Mouse (Mus musculus): ENCODE measurements around the gene Ccni. TPM values are rescaled to one million over a fixed set of nuclear protein-coding genes. Genes with fewer than 3 reads are reported as not detected.

The Ccni gene
- total and polyA plus RNA-seq, 2 experiments from 2014 or later: 116 to 269 TPM

DNA sequence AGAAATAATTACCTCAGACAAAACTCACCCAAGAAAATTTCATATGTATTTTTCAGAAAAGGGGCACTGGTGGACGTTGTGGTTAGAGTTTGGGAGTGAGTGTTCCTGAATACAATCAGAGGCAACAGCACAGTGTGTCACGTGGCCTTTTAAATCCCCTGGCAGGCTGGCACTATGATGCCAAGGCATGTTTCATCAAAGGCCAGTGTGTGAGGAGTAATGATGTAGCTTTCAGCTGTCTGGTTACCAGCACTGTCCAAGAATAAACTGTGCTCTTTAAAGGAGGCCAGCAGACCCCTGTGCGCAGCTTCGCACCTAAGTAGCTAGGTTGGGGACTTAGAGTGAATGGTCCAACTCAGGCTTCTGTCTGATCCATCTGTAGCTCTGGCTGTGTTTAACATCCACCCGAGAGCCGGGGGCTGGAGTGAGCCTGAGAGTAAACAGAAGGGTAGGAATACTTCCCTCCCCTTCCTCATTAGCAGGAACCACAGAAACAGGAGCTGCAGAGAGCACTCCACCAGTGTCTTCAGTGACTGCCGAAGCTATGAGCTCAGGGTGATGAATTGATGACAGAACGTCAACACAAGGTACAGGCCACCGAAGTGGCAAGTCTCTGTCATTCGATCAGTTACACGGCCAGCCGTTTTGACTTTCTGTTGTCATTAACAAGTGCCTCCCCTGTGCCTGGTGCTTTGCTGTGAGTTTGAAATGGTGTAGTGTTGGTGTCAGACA is 62.8 kb downstream of the Ccni start:
- DNase-seq (ENCODE audit: low spot score) (peak; percentile 26), ATAC-seq (no peak; the same call in 1 of the 2 replicates)
- no peaks in the 10 kb centered on the region for H3K27me3 ChIP-seq (ENCODE audit: insufficient read depth, low read length)
- no peaks in the 10 kb centered on the region for H3K9me3 ChIP-seq (ENCODE audit: low read length)
- H3K36me3 ChIP-seq (ENCODE audit: insufficient read depth, low read length): peaks cover 16% of the 10 kb centered on the region; the same call in 1 of the 2 replicates
- no peak overlapping the region for H3K9ac ChIP-seq (replicated peaks; ENCODE audit: low read length)
- 67% methylated on average over 12 of the region's 12 CpGs for WGBS
- H3K27ac ChIP-seq: no peak overlapping the region
- no peak overlapping the region for H3K4me3 ChIP-seq (ENCODE audit: low read length)
- no peaks in the 10 kb centered on the region for H3K4me1 ChIP-seq (ENCODE audit: insufficient read depth, low read length)
- no peak for TF ChIP-seq CTCF (IDR thresholded peaks at IDR 0.05; ENCODE audit: low read depth)
- H3K4me2 ChIP-seq (ENCODE audit: low read depth, low read length): no peak overlapping the region

DNA sequence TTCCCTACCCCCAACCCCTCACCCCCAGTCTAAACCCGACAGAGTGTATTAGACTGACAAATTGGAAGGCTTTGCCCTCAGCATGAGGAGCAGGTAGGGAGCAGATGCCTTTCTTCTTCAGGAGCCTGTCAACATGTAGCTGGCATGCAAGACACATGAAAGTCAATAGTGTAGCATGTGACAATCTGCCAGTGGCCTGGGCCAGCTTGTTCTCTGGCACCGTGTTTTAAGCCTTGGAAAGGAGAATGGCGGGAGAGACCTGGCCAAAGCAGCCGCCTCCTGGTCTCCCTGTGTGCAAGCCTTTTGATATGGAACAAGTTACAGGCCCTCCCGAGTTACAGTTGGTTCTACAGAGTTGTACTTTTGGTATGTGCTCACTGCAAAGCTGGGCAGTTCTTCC is 65.5 kb downstream of the Ccni start:
- 52% methylated on average over 5 of the region's 5 CpGs for WGBS
- ATAC-seq: 0 out of 2 replicates have a peak, but pooled peaks have one; percentile 18
- H3K4me3 ChIP-seq (ENCODE audit: low read length): no peak overlapping the region
- no peaks in the 10 kb centered on the region for H3K4me1 ChIP-seq (ENCODE audit: insufficient read depth, low read length)
- H3K9ac ChIP-seq (replicated peaks; ENCODE audit: low read length): no peak overlapping the region
- no peak for TF ChIP-seq CTCF (IDR thresholded peaks at IDR 0.05; ENCODE audit: low read depth)
- peak; percentile 44 for DNase-seq (ENCODE audit: low spot score)
- H3K4me2 ChIP-seq (ENCODE audit: low read depth, low read length): no peak overlapping the region
- H3K27ac ChIP-seq: no peak overlapping the region
- H3K36me3 ChIP-seq (ENCODE audit: insufficient read depth, low read length): peaks cover 16% of the 10 kb centered on the region; the same call in 1 of the 2 replicates
- no peaks in the 10 kb centered on the region for H3K27me3 ChIP-seq (ENCODE audit: insufficient read depth, low read length)
- no peaks in the 10 kb centered on the region for H3K9me3 ChIP-seq (ENCODE audit: low read length)

DNA sequence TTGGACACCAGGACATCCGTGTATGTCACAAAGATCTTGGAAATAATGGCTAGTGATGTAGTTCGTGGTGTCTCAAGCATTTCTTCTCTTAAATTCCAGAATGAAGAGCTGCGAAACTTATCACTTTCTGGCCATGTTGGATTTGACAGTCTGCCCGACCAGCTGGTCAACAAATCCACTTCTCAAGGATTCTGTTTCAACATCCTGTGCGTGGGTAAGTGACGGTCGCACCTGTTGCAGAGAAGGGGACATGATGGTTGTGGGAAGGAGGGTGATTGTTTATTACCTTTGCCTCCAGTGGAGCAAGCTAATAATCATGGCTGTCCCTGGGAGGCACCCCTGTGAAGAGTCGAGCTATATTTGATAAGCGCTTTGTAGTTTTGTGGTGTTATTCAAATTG is 66.9 kb downstream of the Ccni start:
- TF ChIP-seq CTCF (IDR thresholded peaks at IDR 0.05; ENCODE audit: low read depth): no peak
- Histone ChIP-seq H3K9me3 (ENCODE audit: low read length) (no peaks in the 10 kb centered on the region), H3K27ac (no peak overlapping the region), H3K4me2 (ENCODE audit: low read depth, low read length) (no peak overlapping the region), H3K36me3 (ENCODE audit: insufficient read depth, low read length) (peaks cover 16% of the 10 kb centered on the region; the same call in 1 of the 2 replicates), H3K9ac (replicated peaks; ENCODE audit: low read length) (no peak overlapping the region), H3K27me3 (ENCODE audit: insufficient read depth, low read length) (no peaks in the 10 kb centered on the region), H3K4me1 (ENCODE audit: insufficient read depth, low read length) (no peaks in the 10 kb centered on the region), H3K4me3 (ENCODE audit: low read length) (no peak overlapping the region)
- WGBS: 96% methylated on average over 9 of the region's 9 CpGs
- ATAC-seq (no peak), DNase-seq (ENCODE audit: low spot score) (no peak)

DNA sequence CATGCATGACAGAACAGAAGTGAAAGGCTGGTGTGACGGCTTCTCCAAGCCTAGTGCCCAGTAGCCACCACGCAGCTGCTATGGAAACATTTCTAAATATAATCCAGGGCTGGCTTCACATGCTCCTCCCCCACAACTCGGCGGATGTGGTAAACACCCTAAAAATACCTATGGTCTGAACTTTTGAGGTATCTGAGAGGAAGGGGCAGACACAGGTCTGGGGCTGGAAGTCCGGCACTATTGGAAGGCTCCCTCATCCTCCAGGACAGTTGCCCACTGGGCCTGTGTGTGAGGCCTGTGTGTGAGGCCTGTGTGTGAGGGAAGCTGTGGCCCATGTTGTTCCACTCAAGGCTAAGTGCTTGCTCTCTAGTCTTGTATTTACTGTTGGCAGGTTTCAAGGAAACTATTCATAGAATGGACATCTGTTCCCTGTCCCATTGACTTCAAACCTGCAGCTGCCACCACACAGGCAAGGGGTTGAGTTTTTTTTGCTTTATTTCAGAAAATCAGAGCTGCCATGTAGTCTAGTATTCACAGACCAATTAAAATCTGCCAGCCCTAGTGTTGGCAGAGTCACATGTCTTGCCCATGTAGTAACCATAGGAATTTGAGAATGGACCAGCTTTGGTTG is 69.2 kb downstream of the Ccni start:
- WGBS: 49% methylated on average over 5 of the region's 5 CpGs

DNA sequence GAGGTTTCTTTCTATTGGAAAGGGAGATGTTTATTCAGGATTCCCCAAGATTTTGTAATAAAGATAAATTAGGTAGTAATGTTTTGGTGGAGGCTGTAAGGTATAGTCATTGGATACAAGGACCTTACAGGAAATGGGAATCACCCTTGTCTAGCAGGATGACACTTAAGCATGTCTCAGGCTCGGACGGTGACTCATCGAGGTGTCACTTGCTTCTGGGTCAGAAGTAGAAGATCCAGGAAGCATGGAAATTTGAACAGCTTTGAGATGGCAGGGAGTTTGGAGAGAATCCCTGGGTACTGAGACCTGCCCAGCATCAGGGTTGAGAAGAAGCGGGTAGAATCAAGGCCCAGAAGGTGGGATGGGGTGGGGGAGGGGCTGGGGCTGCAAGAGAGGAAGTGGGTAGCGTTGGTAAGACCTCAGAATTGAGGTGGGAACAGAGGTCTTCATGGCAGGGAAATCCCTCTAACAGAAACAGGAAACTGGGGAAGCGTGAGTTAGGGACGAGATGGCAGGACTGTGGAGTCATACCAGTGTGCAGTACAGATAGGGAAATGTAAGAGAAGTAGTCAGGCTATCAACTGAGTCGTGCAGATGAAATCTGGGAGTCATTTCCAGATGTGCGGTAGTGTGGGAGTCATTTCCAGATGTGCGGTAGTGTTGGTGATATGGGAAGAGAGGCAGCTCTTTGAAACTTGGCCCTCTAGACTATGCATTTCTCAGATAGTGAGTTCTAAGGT is 70.8 kb downstream of the Ccni start:
- Histone ChIP-seq H3K4me2 (ENCODE audit: low read depth, low read length) (no peak overlapping the region), H3K9ac (replicated peaks; ENCODE audit: low read length) (no peak overlapping the region), H3K4me1 (ENCODE audit: insufficient read depth, low read length) (peaks cover 6% of the 10 kb centered on the region; the same call in 1 of the 2 replicates), H3K27me3 (ENCODE audit: insufficient read depth, low read length) (no peaks in the 10 kb centered on the region), H3K36me3 (ENCODE audit: insufficient read depth, low read length) (peaks cover 6% of the 10 kb centered on the region; the same call in 1 of the 2 replicates), H3K4me3 (ENCODE audit: low read length) (no peak overlapping the region), H3K27ac (no peak overlapping the region), H3K9me3 (ENCODE audit: low read length) (no peaks in the 10 kb centered on the region)
- DNase-seq (ENCODE audit: low spot score) (no peak), ATAC-seq (no peak)
- 85% methylated on average over 10 of the region's 10 CpGs for WGBS
- no peak for TF ChIP-seq CTCF (IDR thresholded peaks at IDR 0.05; ENCODE audit: low read depth)

More for the DNA sequence above, 69.2 kb downstream of the Ccni start:
- H3K27me3 ChIP-seq (ENCODE audit: insufficient read depth, low read length): no peaks in the 10 kb centered on the region
- TF ChIP-seq CTCF (IDR thresholded peaks at IDR 0.05; ENCODE audit: low read depth): no peak
- DNase-seq (ENCODE audit: low spot score) (no peak), ATAC-seq (peak; percentile 51; the same call in 1 of the 2 replicates)
- peaks cover 6% of the 10 kb centered on the region; the same call in 1 of the 2 replicates for H3K4me1 ChIP-seq (ENCODE audit: insufficient read depth, low read length)
- H3K4me3 ChIP-seq (ENCODE audit: low read length): no peak overlapping the region
- H3K4me2 ChIP-seq (ENCODE audit: low read depth, low read length): no peak overlapping the region
- H3K36me3 ChIP-seq (ENCODE audit: insufficient read depth, low read length): peaks cover 16% of the 10 kb centered on the region; the same call in 1 of the 2 replicates
- H3K9me3 ChIP-seq (ENCODE audit: low read length): no peaks in the 10 kb centered on the region
- no peak overlapping the region for H3K27ac ChIP-seq
- no peak overlapping the region for H3K9ac ChIP-seq (replicated peaks; ENCODE audit: low read length)

DNA sequence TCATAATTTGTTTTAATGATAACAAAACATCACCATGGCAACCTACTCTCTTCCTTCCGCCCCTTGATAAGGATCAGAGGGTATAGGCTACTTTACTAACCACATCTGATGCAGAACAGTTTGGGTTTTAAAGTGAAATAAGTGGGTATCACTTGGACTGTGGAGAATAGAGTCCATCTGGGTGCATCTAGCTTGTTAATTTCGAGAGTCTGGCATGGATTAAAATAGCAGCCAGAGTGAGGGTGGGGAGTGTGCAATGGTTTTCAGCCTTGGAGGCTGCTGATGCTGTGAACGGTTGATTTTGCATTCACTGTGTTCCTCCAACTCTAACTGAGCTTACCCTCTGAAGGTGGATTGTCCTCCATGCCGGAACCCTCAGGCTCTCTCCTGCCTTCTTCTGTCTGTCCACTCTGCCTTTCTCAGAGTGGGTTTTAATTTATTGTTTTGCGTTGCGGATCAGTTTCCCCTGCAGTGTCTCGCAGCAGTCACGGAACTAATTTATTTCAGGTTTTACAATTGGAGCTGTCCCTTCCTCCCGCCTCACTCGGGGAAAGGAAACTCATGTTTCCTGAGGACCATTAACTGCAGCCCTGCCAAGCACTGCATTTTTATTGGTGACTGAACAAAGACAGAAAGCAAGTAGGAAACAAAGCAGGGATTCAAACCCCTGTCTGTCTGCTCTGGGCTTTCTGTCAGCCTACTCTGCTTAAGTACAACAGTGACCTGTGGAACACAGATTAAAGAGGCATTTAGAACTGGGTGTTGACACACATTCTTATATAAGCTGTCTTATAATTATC is 72.7 kb downstream of the Ccni start:
- Histone ChIP-seq H3K36me3 (ENCODE audit: insufficient read depth, low read length) (no peaks in the 10 kb centered on the region), H3K27me3 (ENCODE audit: insufficient read depth, low read length) (no peaks in the 10 kb centered on the region), H3K4me1 (ENCODE audit: insufficient read depth, low read length) (peaks cover 13% of the 10 kb centered on the region; the same call in 1 of the 2 replicates), H3K9ac (replicated peaks; ENCODE audit: low read length) (0 out of 2 replicates have a peak overlapping the region, but pooled peaks have one; percentile 26), H3K4me2 (ENCODE audit: low read depth, low read length) (peak overlapping the region; percentile 40), H3K9me3 (ENCODE audit: low read length) (no peaks in the 10 kb centered on the region), H3K27ac (peak overlapping the region; percentile 43; the same call in 1 of the 2 replicates), H3K4me3 (ENCODE audit: low read length) (no peak overlapping the region)
- DNase-seq (ENCODE audit: low spot score) (peak; percentile 37), ATAC-seq (0 out of 2 replicates have a peak, but pooled peaks have one; percentile 18)
- TF ChIP-seq CTCF (IDR thresholded peaks at IDR 0.05; ENCODE audit: low read depth): no peak
- WGBS: 21% methylated on average over 10 of the region's 10 CpGs

Other genes starting within 250 kb of the Ccni start
- gene Sowahb, start 161.5 kb downstream of the Ccni start, total RNA-seq (2014; rRNA removed): 0.10 and 0.25 TPM in 2 replicates
- 0.04 and 0.08 TPM in 2 replicates for gene Sowahb, start 161.5 kb downstream of the Ccni start, polyA plus RNA-seq (2015; fragmentation: Nextera tagmentation; extraction: Ambion mirVana)
- 79.3 and 88.1 TPM in 2 replicates for gene Sept11, start 113.1 kb downstream of the Ccni start, total RNA-seq (2014; rRNA removed)
- 92.2 and 92.5 TPM in 2 replicates for gene Sept11, start 113.1 kb downstream of the Ccni start, polyA plus RNA-seq (2015; fragmentation: Nextera tagmentation; extraction: Ambion mirVana)
- gene 2010109A12Rik, start within 50 bp of the Ccni start, total RNA-seq (2014; rRNA removed): 0.36 TPM in 1 of 2 replicates, not detected in the other
- gene 2010109A12Rik, start within 50 bp of the Ccni start, polyA plus RNA-seq (2015; fragmentation: Nextera tagmentation; extraction: Ambion mirVana): 0.71 and 0.72 TPM in 2 replicates
- 38.6 and 45.3 TPM in 2 replicates for gene Ccng2, start 60.8 kb upstream of the Ccni start, total RNA-seq (2014; rRNA removed)
- 32.5 and 33.2 TPM in 2 replicates for gene Ccng2, start 60.8 kb upstream of the Ccni start, polyA plus RNA-seq (2015; fragmentation: Nextera tagmentation; extraction: Ambion mirVana)

Data from hindbrain, postnatal 0 days (tissue).